Mouse (Mus musculus): ENCODE measurements around the gene Ssr1. TPM values are rescaled to one million over a fixed set of nuclear protein-coding genes. Genes with fewer than 3 reads are reported as not detected.

Ssr1 gene
- polyA plus RNA-seq, 1 experiment: 188 TPM

DNA sequence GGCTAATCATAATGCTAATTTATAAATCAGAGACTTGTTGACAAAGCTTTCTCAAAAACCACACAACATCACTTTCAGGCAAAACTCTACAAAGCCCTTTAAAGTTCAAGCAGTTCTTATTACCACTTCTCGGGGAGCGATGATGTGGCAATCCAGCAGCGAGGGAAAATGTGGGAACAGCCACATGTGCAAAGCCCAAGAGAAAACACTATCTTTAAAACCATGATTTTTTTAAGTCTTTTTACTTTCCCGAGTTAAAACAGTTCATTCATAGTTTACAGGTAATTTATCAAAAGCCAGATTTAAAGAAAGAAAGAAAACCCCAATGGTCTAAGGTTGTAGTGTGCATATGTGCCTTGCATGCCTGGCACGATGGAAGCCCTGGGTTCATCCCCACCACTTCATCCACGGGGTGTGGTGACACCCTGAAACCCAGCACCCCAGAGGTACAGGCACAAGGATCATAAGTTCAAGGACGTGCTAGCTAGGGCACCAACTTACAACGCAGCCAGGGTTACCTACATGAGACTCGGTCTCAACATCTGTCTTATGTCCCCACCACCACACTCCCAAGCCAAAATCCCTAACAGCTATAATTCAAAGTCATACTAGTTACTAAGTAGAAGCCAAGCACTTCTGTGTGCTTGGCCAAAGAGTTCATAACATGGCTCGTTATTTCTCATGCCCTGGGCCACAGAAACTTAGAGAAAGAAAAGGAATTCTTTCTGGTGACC is 1.2 kb downstream of the Ssr1 start:
- Histone ChIP-seq H3K27ac (ENCODE audit: insufficient read depth, low read depth, low read length) (no peak overlapping the region), H3K4me3 (ENCODE audit: insufficient read depth, low read depth, low read length) (peak overlapping the region; percentile 35), H3K4me1 (ENCODE audit: control insufficient read depth, insufficient read depth, low read length) (peaks cover 3% of the 10 kb centered on the region)
- TF ChIP-seq CTCF (IDR thresholded peaks at IDR 0.05; ENCODE audit: insufficient read depth, low read depth, low read length): no peak
- TF ChIP-seq POLR2A (IDR thresholded peaks at IDR 0.05; ENCODE audit: insufficient read depth, low read depth, low read length): no peak
- 6% methylated on average over 10 of the region's 10 CpGs for WGBS

DNA sequence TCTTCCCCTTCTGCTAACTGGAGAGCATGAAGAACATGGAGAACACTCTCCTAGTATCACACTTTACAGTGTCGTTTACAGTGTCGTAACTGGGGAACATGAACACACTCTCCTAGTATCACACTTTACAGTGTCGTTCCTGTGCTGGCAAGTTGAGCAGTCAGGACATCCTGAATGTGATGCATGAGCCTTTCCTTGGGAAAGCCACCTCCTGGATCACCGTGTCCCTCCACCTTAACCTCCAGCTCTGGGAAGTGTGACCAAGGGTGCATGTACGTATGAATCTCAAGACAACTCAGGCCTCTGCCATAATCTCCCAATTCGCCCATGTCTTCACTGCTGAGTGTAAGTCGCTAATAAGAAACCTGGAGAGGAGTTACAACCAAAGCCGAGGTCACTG is 4.3 kb downstream of the Ssr1 start:
- Histone ChIP-seq H3K27ac (ENCODE audit: insufficient read depth, low read depth, low read length) (no peak overlapping the region), H3K4me3 (ENCODE audit: insufficient read depth, low read depth, low read length) (no peak overlapping the region), H3K4me1 (ENCODE audit: control insufficient read depth, insufficient read depth, low read length) (peaks cover 3% of the 10 kb centered on the region)
- WGBS: 93% methylated on average over 8 of the region's 8 CpGs
- no peak for TF ChIP-seq POLR2A (IDR thresholded peaks at IDR 0.05; ENCODE audit: insufficient read depth, low read depth, low read length)
- TF ChIP-seq CTCF (IDR thresholded peaks at IDR 0.05; ENCODE audit: insufficient read depth, low read depth, low read length): no peak

DNA sequence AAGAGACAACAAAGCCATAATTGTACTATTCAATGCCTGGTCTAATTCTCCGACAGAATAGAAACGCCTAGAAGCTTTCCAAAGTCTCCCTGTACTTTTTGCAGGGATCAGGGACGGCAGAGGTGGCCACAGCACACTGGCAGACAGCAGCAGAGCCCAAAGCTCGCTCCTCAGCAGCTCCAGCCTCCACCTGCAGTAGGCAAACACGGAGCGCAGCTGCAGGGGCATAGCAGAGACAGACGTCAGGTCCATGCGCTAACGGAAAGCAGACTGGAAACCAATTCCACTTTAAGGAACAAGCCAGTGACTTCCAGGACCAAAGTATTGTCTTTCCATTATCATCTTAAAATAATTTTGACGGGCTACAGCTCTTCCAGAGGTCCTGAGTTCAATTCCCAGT is 7.9 kb downstream of the Ssr1 start:
- no peak overlapping the region for H3K27ac ChIP-seq (ENCODE audit: insufficient read depth, low read depth, low read length)
- no peak for TF ChIP-seq POLR2A (IDR thresholded peaks at IDR 0.05; ENCODE audit: insufficient read depth, low read depth, low read length)
- TF ChIP-seq CTCF (IDR thresholded peaks at IDR 0.05; ENCODE audit: insufficient read depth, low read depth, low read length): no peak
- no peak overlapping the region for H3K4me3 ChIP-seq (ENCODE audit: insufficient read depth, low read depth, low read length)
- 63% methylated on average over 10 of the region's 10 CpGs for WGBS
- H3K4me1 ChIP-seq (ENCODE audit: control insufficient read depth, insufficient read depth, low read length): no peaks in the 10 kb centered on the region; the same call in 1 of the 2 replicates

DNA sequence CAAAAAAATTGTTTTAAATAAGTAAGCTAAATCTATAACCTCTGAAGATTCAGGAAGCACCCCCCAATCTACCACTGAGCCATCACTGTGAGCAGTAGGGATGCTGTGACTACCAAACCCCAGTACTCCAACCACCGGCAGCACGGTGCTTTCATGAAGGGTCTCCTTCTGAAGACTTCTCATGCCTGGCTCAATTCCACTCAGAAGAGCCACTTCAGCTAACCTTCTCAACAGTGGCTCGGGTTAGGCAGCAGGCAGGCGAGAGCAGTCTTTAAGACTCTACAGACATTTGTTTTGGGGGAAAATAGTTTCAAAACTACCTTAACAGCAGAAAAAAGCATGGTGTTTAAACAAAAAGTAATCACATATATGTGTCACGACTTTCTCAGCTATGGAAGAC is 13.0 kb downstream of the Ssr1 start:
- TF ChIP-seq CTCF (IDR thresholded peaks at IDR 0.05; ENCODE audit: insufficient read depth, low read depth, low read length) (no peak), POLR2A (IDR thresholded peaks at IDR 0.05; ENCODE audit: insufficient read depth, low read depth, low read length) (no peak)
- H3K27ac ChIP-seq (ENCODE audit: insufficient read depth, low read depth, low read length): no peak overlapping the region
- no peaks in the 10 kb centered on the region; the same call in 1 of the 2 replicates for H3K4me1 ChIP-seq (ENCODE audit: control insufficient read depth, insufficient read depth, low read length)
- WGBS: 93% methylated on average over 5 of the region's 5 CpGs
- H3K4me3 ChIP-seq (ENCODE audit: insufficient read depth, low read depth, low read length): no peak overlapping the region

DNA sequence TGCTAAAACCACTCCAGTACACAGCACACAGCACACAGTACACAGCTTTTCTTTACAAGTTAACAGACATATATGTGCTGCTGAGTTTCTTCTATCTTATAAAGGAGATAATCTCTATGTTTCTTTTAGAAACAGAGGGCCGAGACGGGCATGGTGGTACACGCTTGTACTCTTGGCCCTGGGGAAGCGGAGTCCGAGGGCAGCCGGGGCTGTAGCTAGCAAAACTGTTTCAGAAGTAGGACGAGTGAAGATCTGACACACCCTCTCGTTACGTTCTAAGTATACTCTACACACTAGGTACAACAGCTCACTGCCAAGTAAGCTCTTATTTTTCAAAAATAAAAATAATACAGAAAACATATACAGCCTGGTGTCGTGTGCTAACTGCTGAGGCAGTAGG is 13.7 kb downstream of the Ssr1 start:
- TF ChIP-seq CTCF (IDR thresholded peaks at IDR 0.05; ENCODE audit: insufficient read depth, low read depth, low read length) (no peak), POLR2A (IDR thresholded peaks at IDR 0.05; ENCODE audit: insufficient read depth, low read depth, low read length) (no peak)
- no peak overlapping the region for H3K27ac ChIP-seq (ENCODE audit: insufficient read depth, low read depth, low read length)
- 84% methylated on average over 10 of the region's 10 CpGs for WGBS
- H3K4me3 ChIP-seq (ENCODE audit: insufficient read depth, low read depth, low read length): no peak overlapping the region
- H3K4me1 ChIP-seq (ENCODE audit: control insufficient read depth, insufficient read depth, low read length): no peaks in the 10 kb centered on the region

DNA sequence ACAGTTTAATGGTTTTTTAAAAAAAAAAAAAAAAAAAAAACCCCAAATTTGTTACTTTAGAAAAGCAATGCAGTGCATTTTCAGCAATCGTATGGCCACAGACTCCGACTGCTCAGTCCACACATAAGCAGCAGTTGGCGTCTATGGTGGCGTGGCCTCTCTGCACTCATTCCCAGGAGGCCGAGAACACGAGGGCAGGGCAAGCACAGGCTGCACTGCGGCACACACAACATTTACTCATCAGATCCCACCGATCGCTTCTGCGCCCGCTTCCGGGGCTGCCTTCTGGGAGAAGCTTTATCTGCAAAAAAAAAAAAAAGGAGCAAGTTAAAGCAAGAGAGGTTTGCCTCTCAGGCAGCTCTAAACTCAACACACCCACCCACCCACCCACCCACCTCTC is 14.5 kb downstream of the Ssr1 start:
- Histone ChIP-seq H3K4me1 (ENCODE audit: control insufficient read depth, insufficient read depth, low read length) (no peaks in the 10 kb centered on the region), H3K27ac (ENCODE audit: insufficient read depth, low read depth, low read length) (no peak overlapping the region), H3K4me3 (ENCODE audit: insufficient read depth, low read depth, low read length) (no peak overlapping the region)
- 77% methylated on average over 12 of the region's 12 CpGs for WGBS
- TF ChIP-seq CTCF (IDR thresholded peaks at IDR 0.05; ENCODE audit: insufficient read depth, low read depth, low read length): no peak
- TF ChIP-seq POLR2A (IDR thresholded peaks at IDR 0.05; ENCODE audit: insufficient read depth, low read depth, low read length): no peak

DNA sequence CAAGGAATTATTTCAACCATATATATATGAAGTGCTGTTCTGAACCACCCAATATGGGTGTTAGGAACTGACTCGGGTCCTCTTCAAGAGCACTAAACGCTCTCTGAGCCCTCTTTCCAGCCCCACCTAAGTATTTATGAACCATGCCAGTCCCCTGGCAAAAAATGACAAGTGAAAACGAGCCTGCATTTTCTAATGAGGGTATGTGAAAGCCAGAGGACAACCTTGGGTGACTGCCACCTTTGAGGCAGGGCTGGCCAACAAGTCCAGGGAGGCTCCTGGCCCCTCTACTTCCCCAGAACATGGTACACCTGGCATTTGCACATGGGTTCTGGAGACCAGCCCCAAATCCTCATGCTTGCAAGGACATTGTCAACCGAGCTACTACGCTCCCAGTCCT is 19.3 kb downstream of the Ssr1 start:
- H3K4me3 ChIP-seq (ENCODE audit: insufficient read depth, low read depth, low read length): no peak overlapping the region
- no peaks in the 10 kb centered on the region for H3K4me1 ChIP-seq (ENCODE audit: control insufficient read depth, insufficient read depth, low read length)
- no peak overlapping the region for H3K27ac ChIP-seq (ENCODE audit: insufficient read depth, low read depth, low read length)
- 82% methylated on average over 5 of the region's 5 CpGs for WGBS
- TF ChIP-seq POLR2A (IDR thresholded peaks at IDR 0.05; ENCODE audit: insufficient read depth, low read depth, low read length): no peak
- no peak for TF ChIP-seq CTCF (IDR thresholded peaks at IDR 0.05; ENCODE audit: insufficient read depth, low read depth, low read length)

DNA sequence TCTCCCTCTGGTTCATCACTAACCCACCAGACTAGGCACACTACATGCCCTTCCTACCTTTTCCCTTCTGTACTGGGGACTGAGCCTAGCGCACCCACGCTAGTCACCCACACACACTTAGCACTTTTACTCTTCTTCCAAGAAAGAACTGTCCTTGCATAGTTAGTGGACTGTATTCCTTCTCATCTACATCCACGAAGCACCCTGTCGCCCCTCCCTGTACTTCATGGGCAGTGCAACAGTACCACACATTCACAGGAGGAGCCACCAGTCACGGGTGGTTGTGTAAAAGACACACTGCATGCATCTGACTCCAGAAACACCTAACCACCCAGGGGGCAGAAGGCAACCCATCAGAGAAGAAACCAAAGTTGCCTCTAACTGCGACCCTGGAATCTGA is 20.0 kb downstream of the Ssr1 start:
- no peak for TF ChIP-seq CTCF (IDR thresholded peaks at IDR 0.05; ENCODE audit: insufficient read depth, low read depth, low read length)
- no peak for TF ChIP-seq POLR2A (IDR thresholded peaks at IDR 0.05; ENCODE audit: insufficient read depth, low read depth, low read length)
- Histone ChIP-seq H3K4me3 (ENCODE audit: insufficient read depth, low read depth, low read length) (no peak overlapping the region), H3K4me1 (ENCODE audit: control insufficient read depth, insufficient read depth, low read length) (no peaks in the 10 kb centered on the region; the same call in 1 of the 2 replicates), H3K27ac (ENCODE audit: insufficient read depth, low read depth, low read length) (no peak overlapping the region)
- WGBS: 83% methylated on average over 6 of the region's 6 CpGs

DNA sequence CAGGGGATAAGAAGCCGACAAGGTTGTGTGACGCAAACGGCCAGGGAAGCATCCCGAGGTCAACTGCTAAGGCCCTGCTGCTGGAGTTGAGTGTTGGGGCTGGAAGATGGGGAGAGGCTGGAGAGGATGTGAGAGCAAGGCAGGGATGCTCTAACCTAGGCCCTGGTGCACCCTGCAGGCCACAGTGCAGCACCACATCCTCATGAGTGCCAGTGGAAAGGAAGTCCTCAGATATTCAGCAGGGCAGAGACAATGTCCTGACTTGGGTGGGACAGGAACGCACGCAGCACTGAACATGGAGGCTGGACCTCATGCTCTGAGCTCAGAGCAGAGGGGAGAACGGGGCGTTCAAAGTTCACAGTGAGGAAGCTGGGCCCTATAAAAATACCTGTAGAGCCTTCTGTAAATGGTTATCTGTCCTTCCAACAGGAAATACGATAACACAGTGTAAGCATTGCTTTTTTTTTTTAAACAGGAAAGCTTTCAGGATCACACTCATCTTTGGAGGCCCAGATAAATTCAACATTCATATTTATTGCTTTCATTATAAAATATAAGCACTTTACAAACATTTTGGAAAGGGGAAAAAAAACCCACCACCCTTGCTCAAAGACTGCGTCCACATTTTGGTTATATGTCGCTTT is 23.0 kb downstream of the Ssr1 start:
- no peak overlapping the region for H3K27ac ChIP-seq (ENCODE audit: insufficient read depth, low read depth, low read length)
- 89% methylated on average over 11 of the region's 11 CpGs for WGBS
- no peak for TF ChIP-seq CTCF (IDR thresholded peaks at IDR 0.05; ENCODE audit: insufficient read depth, low read depth, low read length)
- TF ChIP-seq POLR2A (IDR thresholded peaks at IDR 0.05; ENCODE audit: insufficient read depth, low read depth, low read length): no peak
- H3K4me1 ChIP-seq (ENCODE audit: control insufficient read depth, insufficient read depth, low read length): peaks cover 7% of the 10 kb centered on the region
- H3K4me3 ChIP-seq (ENCODE audit: insufficient read depth, low read depth, low read length): no peak overlapping the region

All from olfactory bulb, adult 2 months (tissue).